Mouse (Mus musculus) retina, embryonic 14.5 days (tissue): ENCODE measurements around the gene Tmem87a.

Experiments used
- DNase-seq: peaks from one replicate; pipeline ENCODE4 v3.0.0-alpha.2; 2015; ENCODE audit warnings: low spot score

Gene Tmem87a

DNA sequence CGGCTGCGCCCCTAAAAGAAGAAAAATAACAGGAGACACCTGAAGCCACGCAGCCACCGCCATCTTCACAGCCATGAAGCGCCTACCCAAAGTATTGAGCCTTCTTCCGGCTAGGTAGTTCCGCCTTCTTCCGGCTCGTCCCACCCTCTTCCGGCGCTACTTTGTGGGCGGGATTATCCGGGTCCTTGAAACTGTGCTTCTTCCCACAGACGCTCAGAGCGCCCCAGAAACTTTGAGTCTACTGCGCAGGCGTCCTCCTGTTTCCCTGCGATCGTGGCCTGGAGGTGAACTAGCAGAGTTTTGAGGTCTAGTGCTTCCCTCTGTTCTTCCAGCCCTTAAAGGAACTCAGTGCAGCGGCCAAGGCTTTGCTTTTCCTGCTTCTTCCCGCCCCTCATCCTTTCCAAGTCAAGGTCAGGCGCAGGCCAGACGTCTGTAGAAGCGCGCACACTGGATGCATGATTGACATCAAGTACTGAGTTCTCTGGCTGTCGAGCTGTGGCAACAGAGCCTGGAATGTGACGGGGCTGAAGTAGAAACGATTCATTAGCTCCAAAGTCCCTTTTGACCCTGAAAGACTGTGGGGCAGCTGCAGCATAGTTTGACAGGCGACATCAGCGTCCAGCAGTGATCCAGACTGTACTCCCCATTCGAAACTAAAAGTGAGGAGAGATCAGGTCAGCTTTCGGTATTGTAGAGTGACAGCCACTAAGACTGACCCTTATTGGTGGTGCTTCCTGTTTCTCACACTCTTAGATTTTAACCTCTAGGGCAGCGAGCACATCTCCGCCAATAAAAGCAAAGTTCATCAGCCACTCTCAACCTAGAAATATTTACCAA is at the start of gene Tmem87a:
Gene Tmem87a, minus strand, starts transcription at position 128 of the 837 bp plus-strand sequence.
- peak; percentile 97 for DNase-seq

DNA sequence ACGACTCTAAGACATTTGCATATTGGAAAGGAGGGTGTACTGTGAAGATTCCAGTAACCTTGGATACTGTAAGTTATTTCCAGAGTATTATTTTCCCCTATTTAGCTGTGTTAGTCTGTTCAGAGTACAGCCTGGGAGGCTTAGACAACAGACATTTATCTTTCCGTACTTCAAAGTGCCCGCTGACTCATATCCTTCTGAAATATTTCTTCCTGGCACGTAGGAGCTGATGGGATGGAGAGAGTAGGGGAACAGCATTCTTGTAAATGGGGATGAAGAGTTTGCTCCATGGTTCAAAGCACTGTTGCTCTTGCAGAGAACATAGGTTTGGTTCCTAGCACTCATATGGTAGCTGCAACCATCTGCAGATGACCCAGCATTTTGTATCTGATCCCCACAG is 48.7 kb upstream of the Tmem87a start:
- DNase-seq = no peak

DNA sequence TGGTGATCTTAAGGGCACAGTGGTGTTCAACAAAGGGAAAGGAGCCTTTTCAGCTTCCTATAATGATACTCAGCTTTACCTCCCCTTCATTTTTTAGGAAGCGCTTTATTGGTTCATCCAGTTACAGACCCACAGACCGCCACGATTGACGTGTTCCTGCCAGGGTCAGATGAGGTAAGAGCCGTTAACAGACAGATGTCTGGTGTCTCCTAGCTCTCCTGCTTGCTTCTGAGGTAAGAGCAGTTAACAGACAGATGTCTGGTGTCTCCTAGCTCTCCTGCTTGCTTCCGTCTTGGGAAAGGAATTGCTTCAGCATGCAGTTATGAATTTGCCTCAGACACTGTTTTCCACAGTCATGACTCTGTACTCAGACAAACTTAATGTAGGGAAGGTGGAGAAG is 46.8 kb upstream of the Tmem87a start:
- no peak for DNase-seq

DNA sequence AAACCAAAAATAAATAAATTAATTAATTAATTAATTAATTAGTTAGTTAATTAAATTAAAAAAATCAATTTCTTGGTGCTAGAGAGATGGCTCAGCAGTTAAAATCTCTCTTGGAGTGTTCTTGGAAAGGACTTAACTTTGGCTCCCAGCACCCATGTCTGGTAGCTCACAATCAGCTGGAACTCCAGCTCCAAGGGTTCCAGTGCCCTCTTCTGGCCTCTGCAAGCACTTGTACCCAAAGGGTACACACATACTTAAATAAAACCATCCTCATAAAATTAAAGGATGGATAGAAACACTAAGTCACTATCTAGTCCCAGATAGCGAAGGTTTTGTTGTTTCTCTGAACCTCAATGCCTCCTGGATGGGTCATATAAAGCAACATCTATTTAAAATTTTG is 43.4 kb upstream of the Tmem87a start:
- DNase-seq = no peak

DNA sequence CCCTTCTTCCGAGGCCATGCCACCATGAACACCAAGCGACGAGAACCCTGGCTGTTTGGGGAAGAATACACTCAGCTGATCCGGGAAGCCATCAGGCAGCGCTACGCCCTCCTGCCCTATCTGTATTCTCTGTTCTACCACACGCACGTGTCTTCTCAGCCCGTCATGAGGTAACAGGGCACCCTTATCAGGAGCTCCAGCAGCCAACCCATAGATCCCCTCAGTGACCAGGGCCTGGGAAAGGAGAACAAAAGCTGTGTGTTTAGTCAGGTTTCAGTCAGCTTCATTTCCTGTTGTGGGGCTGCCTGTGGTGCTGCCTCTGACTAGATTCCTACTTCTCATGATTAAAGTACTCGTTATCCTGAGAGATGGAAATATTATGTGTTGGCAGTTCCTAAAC is 42.5 kb upstream of the Tmem87a start:
- no peak for DNase-seq

DNA sequence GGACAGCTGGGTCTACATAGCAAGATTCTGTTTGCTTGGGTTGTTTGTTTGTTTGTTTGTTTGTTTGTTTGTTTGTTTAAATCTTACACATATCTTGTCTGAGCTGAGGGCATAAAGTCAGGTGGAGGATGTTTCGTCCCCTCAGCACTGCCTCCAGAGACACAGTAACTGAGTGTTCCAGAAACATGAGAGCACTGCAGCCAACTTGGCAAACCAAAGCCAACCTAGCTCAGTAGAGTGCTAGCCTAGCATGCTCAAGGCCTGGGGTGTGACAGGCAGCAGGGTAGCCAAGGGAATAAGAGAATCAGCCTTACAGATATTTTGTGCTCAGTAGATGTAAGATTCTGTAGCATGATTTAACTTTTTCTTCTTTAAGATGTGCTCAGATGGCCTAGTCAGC is 40.6 kb upstream of the Tmem87a start:
- DNase-seq = no peak

DNA sequence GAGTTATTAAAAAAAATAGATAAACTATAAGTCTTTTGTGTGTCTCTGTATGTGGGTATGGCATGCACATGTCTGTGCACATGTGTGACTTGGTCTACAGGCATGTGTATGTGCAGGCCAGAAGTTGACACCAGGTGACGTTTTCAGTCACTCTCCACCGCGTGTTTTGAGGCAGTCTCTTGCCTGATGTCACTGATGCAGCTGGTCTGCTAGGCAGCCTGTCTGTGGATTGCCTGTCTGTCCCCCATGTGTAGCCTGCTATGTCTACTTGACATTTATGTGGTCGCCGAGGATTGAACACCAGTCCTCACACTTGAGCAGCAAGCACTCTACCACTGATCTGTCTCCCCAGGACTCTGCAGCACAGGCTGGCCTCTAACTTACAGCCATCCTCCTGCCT is 20.5 kb upstream of the Tmem87a start:
- no peak for DNase-seq

DNA sequence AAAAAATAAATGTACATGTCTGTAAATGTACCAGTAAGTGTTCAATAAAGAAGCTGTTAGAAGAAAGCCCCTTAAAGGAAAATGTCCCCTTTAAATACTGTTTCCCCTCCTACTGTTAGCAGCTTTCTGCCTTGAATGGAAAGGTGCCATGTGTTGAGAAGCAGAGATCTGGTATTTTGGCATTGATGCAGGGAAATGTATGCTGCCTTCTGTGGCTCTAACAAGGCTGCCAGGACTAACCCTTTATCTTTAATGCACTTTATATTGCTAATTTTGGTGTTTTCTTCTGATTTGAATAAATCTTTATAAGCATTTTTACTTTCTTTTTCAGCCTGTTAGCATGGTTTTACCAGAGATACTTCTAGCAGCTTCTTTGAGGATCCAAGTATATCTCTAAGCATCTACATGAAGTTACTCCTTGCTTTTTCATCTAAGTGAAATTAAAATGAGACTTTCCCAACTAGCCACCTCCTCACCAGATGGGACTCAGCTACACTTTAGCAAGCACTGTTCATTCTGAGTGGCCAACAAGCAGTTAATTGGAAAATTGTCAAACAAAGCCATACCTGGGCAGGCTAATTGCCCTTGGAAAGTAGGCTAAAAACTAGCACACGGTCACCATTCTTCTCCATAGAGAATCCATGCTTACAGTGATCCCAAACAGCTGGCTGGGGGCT is 11.0 kb upstream of the Tmem87a start:
- no peak for DNase-seq

DNA sequence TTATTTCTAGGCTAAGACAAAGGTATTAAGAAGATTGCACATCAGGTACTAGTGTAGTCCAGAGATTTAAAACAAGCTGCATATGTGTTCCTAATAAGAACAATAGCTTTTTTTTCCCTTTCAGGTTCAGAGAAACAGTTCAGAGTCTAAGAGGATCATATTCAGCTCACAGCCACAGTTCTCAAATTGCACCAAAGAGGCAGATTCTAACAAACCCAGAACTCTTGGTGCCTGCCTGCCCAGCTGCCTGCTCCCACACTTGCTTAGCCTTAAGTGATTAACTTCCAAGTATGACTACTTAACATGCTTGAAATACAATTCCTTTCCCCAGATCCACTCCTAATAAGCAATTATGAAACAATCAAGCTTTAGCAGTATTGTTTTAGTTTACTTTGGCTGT is 10.2 kb upstream of the Tmem87a start:
- DNase-seq = no peak

DNA sequence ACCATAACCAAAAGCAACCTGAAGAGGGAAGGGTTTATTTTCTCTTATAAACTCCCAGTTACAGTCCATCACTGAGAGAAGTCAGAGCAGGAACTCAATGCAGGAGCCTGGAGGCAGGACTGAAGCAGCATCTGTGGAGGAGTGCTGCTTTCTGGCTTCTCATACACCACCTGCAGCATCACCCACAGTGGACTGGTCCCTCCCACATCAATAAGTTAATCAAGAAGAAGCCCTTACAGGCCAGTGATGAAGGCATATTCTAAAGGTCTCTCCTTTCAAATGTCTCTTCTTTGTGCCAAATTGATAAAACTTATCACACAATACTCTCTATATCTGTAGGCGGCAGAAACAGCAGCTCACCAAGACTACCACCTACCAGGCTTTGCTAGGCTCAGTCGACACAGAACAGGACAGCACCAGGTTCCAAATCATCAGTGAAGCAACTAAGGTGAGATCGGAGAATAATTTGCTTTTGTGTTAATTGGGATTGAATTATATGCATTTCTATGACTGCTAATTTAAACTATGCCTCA is 7.2 kb upstream of the Tmem87a start:
- no peak for DNase-seq

DNA sequence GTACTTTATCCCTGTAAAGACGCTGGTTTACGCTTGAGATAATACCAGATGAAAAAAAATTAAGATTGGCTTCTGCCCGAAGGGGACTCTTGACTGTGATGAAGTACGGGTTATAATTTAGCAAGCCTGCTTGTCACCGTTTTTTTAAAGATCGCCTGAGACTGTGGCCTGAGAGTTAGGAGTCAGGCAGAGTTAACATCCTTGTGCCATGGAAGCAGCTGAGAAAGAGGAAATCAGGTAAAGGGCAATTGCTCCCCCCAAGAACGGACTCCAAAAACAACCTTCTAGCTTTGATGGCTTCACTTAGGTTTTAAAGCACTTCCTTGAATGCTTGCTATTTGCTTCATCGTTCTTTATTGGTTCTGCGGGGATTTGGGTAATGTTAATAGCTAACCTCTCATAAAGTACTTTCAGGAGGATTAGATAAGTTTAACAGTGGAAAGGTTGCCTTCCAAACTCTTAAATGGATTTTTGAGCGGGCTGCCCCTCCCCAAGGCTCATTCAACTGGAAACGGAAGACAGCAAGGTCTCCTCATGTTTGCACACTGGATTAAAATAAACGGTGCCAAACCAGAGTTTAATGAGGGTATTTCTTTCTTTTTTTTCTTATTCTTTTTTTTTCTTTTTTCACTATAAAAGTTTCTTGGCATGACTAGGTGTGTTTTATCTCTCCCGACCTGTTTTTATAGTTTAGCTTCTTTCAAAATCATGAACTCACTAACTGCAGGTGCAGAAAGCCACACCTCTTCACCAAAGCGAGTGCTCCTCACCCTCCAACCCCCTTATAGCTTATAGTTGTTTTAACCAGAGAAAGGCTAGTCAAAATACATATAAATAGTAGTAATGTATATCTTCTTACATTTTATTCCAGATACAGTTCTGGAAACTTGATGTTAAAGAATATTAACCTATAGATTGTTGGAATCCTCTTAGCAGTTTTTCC is 1.2 kb upstream of the Tmem87a start:
- no peak for DNase-seq

DNA sequence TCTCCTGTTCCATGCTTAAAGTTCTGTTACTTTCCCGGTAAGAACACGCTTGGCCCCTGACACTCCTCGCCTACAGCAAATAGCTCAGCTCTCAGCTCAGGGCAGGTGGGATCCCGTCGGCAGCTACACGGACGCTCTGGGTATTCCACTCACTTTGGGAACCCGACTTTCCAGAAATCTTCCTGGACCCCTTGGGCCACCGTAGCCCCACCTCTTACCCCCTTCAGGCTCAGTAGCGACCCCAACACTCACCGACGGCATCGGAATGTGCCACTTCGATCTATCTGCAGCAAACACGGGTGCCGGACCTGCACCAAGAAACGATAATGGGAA is 294 bp downstream of the Tmem87a start, which contains the start of gene Ganc:
Gene Ganc, plus strand, starts transcription at position 244 of the 333 bp plus-strand sequence.
- no peak for DNase-seq

DNA sequence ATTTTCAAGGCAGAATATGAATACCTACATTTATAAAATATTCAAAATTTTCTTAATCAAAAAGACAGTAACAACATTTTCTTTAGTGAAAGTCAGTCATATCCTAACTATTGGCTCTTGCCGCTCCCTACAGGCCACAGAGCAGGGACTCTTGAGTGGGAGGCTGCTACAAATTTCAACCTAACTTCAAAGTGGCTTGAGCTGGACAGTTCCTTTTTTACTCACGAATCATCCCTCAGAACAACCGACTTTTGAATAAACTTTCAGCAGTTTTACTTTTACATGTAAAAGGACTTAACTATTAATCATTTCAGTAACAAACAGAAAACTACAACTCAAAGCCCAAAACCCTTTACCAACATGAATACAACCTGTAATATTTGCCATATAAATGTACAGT is 1.1 kb downstream of the Tmem87a start:
- no peak for DNase-seq

DNA sequence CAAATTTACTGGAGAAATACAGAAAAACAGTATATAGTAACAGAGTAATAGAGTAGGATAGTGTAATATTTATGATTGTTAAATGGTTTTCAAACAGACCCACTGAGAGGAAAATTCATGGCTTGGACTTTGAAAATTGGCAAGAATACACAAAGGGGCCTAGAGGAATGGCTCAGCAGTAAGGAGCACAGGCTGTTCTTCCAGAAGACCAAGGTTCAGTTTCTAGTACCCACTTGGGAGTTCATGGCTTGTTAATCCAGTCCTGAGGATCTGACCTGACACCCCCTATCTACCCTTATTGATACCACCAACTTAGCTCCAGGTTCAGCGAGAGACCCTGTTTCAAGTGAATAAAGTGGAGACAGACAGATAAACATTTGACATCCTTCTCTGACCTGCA is 6.0 kb downstream of the Tmem87a start:
- DNase-seq = no peak

DNA sequence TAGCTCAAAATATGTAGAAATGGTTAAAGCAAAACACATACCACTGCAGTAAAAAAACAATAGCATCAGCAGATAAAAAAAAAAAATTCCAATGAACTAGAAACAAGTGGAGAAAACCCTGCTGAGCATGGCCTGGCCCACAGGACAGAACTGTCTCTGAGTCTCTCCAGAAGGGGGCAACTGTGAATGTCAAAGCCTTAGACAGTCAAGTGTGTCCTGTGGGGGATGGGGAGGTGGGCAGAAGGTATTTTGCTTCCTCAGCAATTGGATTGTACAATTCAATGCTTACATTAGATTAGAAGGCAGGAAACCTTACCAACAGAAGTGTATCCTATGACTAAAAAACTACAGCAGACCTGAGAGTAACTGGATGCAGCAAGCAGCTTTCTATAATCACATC is 11.5 kb downstream of the Tmem87a start:
- DNase-seq = peak; percentile 15

DNA sequence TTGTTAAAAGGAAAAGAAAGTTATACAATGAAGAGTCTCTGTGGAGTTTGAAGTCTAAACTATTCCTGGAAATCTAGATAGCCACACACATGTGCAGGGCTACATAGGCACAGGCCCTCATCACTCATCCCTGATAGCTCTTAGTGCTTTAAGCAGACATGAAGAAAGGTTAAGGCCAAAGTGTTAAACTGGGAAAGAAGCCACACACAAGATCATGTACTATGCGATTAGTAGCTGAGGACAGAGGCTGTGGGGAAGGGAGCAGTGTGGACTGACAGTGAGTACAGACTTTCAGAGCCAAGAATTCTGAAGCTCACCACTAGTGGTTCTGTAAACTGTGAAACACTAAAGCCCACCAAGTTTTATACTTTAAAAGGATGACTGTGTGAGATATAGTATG is 13.0 kb downstream of the Tmem87a start:
- DNase-seq = no peak

DNA sequence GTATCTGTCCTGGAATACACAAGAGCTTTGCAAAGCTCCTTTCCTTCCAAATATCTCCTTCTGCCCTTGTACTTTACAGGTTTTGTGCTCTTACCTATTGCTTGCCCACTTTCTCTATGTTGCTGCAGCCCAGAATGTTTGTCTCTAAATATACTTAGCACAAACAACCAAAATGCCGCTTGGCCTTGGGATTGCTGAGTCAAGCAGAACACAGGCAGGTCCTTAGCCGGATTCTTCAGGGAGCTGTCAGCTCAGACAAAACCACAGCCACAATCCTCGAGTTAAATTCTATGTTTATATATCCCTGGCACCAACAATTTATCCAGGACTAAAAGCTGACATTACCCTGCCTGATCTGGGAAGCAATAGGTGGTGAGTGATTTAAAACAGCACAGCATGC is 14.5 kb downstream of the Tmem87a start:
- no peak for DNase-seq

DNA sequence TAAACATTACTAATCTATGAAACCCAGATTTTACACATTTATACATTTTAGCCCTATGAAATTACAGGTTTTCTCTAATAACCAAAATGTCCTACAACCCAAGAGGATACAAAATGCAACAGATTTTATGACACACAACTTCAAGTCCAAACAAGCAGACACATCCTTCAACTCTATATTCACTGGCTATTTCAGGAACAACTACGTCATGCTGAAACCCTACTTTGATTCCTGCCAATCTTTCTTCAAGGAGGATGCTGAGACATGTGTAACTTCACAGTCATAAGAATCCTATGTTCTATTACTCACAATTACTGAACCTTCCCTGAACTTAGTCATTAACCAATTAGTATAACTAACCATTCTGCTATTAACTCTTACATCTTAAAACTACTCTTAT is 16.6 kb downstream of the Tmem87a start:
- DNase-seq = no peak

DNA sequence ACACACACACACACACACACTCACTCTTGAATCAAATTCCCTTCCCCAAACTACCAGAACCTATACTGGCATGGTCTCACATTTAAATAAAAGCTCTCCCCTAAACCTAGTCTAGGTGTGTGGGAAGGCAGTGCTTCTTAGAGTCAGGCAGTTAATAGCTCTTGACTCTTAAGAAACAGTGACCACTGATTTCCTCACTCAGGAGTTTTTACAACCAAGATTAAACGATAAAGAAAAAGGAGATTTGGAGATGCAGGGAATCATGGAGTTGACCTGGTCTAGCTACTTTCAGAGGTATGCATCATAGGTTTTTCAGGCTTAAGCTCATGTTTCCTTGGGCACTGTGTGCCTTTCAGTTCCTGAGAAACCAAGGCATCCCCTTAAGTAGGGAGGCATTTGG is 17.6 kb downstream of the Tmem87a start:
- DNase-seq = no peak

DNA sequence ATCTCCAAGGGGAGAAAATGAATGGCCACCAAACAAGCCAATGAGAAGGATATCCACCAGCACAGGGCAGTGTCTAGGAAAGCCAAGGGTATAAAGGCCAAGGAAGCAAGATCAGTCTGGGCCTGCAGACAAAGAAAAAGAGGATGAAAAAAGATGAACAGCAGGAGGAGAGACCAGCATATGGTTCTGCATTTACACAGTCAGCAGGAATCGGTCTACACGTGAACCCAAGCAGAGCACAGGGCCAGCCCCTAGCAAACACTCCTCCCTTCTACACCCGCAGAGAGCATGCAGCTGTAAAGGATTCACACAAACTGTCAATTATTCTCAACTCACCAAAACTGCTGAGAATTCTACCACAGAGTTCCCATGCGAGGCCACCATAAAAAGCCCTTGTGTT is 30.1 kb downstream of the Tmem87a start:
- DNase-seq = no peak

DNA sequence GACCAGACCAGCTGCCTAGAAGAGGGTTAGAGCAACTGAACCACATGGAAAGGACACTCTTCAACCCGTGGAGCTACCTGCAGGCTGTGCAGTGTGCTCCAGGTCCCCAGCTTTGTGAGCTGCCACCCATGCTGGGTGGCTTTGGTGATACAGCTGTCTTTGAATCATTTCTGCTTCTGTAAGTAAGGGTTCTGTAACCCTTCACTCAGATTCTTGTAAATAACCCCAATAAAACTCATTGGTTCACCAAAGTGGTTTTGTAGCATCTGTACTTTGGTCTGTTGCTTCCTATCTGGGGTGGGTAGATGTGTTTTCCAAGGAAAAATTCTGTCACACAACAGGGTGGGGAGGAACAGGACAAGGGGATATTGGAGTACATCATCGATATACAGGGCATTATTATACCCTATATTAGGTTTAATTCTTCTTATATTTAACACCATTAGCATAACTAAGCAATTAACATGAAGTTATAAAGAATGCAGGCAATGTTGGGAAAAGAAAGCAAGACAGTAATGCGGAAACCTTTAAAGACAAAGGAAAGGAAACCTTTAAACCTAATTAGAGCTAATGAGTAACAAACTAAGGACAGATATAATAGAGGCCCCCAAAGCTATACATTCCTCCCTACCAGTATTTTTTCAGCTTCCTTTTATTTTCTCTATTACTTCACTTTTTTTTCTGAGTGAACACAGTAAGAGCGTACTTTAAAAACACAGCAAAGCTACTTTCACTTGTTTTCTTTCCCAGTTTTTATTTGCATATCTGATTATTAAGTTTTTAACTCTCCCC is 36.3 kb downstream of the Tmem87a start:
- DNase-seq = no peak

DNA sequence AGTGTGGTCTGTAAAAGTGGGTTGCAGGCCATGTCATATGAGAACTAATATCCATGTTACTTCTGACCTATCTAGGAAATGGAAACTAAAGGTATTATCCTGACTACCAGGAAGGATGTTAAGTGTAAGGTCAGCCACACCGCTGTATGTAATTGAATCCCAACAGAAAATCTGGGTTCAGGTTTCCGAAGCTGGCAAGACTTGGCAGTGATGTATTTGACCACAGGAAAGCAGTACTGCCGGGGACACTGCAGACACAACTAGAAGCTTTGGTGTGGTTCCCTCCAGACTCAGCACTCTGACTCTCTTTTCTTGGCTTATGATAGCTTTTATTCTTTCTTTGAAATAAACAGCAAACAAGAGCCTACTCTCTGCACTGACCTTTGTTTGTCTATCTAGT is 37.4 kb downstream of the Tmem87a start:
- no peak for DNase-seq
